Mouse (Mus musculus) CH12.LX (cell line): ENCODE measurements around the gene Fryl. TPM values are rescaled to one million over a fixed set of nuclear protein-coding genes. Genes with fewer than 3 reads are reported as not detected.

ENCODE experiments used
- DNase-seq: peaks from one replicate; pipeline ENCODE4 v3.0.0-alpha.2; 2013; ENCODE audit errors: extremely low read depth
- H3K27ac ChIP-seq: 2 replicates; pipeline ENCODE4 v1.5.1; 2012; ENCODE audit warnings: low read depth, mild to moderate bottlenecking, control low read depth, moderate library complexity; ENCODE audit not compliant: insufficient read depth
- H3K27me3 ChIP-seq: replicated peaks from 2 replicates; pipeline ENCODE3; 2012; ENCODE audit warnings: inconsistent platforms
- H3K36me3 ChIP-seq, 2 experiments: replicated peaks in 1 of 2; 2 replicates each; pipeline versions ENCODE3 to v1.6.1; 2012; ENCODE audit warnings: inconsistent platforms in 1 of 2, low read length in 1 of 2, mild to moderate bottlenecking in 1 of 2, mixed read lengths in 1 of 2, moderate library complexity in 1 of 2; ENCODE audit not compliant: control insufficient read depth in 1 of 2, insufficient read depth in 1 of 2
- H3K4me1 ChIP-seq, 2 experiments: 2 replicates each; pipeline ENCODE4 v1.6.1; 2012; ENCODE audit warnings: inconsistent platforms in 1 of 2, moderate library complexity in 1 of 2; ENCODE audit not compliant: insufficient read depth in 2 of 2, control insufficient read depth in 1 of 2
- H3K4me2 ChIP-seq: 2 replicates; pipeline ENCODE4 v1.6.1; 2012; ENCODE audit warnings: low read depth, mild to moderate bottlenecking, control low read depth; ENCODE audit not compliant: poor library complexity, insufficient read depth, severe bottlenecking
- H3K4me3 ChIP-seq, 3 experiments: fragments of 150-350 bp in 1 of 3; sonication (generic) in 1 of 3; replicated peaks in 1 of 3; 2 replicates each; pipeline versions ENCODE3 to v1.5.1; 2011 to 2012; ENCODE audit warnings: low read depth in 2 of 3, low read length in 2 of 3, mild to moderate bottlenecking in 2 of 3, moderate library complexity in 2 of 3, control low read depth in 1 of 3, improper control_type of control experiment in 1 of 3, inconsistent platforms in 1 of 3, mixed read lengths in 1 of 3; ENCODE audit not compliant: poor library complexity in 1 of 3
- H3K79me2 ChIP-seq: replicated peaks from 2 replicates; pipeline ENCODE4 v1.6.1; 2012; ENCODE audit warnings: mild to moderate bottlenecking, moderate library complexity; ENCODE audit not compliant: control insufficient read depth, poor library complexity, insufficient read depth, severe bottlenecking; ENCODE audit errors: extremely low read depth
- H3K9ac ChIP-seq: 2 replicates; pipeline ENCODE4 v1.6.1; 2012; ENCODE audit warnings: low read depth, mild to moderate bottlenecking, control low read depth, moderate library complexity; ENCODE audit not compliant: insufficient read depth
- H3K9me3 ChIP-seq: replicated peaks from 2 replicates; pipeline ENCODE3; 2012; ENCODE audit warnings: low read length, inconsistent platforms, mixed read lengths
- BHLHE40 ChIP-seq: IDR thresholded peaks from 2 replicates; pipeline ENCODE4 v1.6.1; 2011; ENCODE audit warnings: mild to moderate bottlenecking, low read depth, low read length, improper control_type of control experiment
- CTCF ChIP-seq, 2 experiments: IDR thresholded peaks in 1 of 2; conservative IDR thresholded peaks in 1 of 2; 2 replicates each; pipeline ENCODE4 v1.5.1; 2011 to 2012; ENCODE audit warnings: low read depth in 2 of 2, low read length in 2 of 2, improper control_type of control experiment in 1 of 2, inconsistent platforms in 1 of 2, mild to moderate bottlenecking in 1 of 2, moderate library complexity in 1 of 2
- E2F4 ChIP-seq: IDR thresholded peaks from 2 replicates; pipeline ENCODE4 v1.6.1; 2011; ENCODE audit warnings: low read depth, low read length, improper control_type of control experiment; ENCODE audit not compliant: insufficient replicate concordance
- EP300 ChIP-seq: IDR thresholded peaks from 2 replicates; pipeline ENCODE4 v1.6.1; 2011; ENCODE audit warnings: low read length, improper control_type of control experiment
- ETS1 ChIP-seq: conservative IDR thresholded peaks from 2 replicates; pipeline ENCODE4 v1.6.1; 2012; ENCODE audit warnings: low read depth, mild to moderate bottlenecking, inconsistent platforms, low read length, improper control_type of control experiment, moderate library complexity
- HCFC1 ChIP-seq: IDR thresholded peaks from 2 replicates; pipeline ENCODE4 v1.6.1; 2012; ENCODE audit warnings: low read depth, mild to moderate bottlenecking, inconsistent platforms, low read length, improper control_type of control experiment
- IRF4 ChIP-seq: IDR thresholded peaks from 2 replicates; pipeline ENCODE4 v1.6.1; 2014; ENCODE audit warnings: low read depth, mild to moderate bottlenecking, inconsistent platforms, low read length, improper control_type of control experiment
- JUND ChIP-seq: conservative IDR thresholded peaks from 2 replicates; pipeline ENCODE4 v1.6.1; 2011; ENCODE audit warnings: low read depth, low read length, improper control_type of control experiment
- KAT2A ChIP-seq: IDR thresholded peaks from 2 replicates; pipeline ENCODE4 v1.6.1; 2012; ENCODE audit warnings: low read length, improper control_type of control experiment, inconsistent platforms; ENCODE audit not compliant: insufficient replicate concordance
- MAX ChIP-seq: IDR thresholded peaks from 2 replicates; pipeline ENCODE4 v1.6.1; 2011; ENCODE audit warnings: low read length, improper control_type of control experiment
- MAZ ChIP-seq: IDR thresholded peaks from 2 replicates; pipeline ENCODE4 v1.6.1; 2012; ENCODE audit warnings: low read depth, mild to moderate bottlenecking, inconsistent platforms, low read length, improper control_type of control experiment, moderate library complexity
- POLR2A ChIP-seq: IDR thresholded peaks from 2 replicates; pipeline ENCODE4 v1.6.1; 2011; ENCODE audit warnings: low read depth, mild to moderate bottlenecking, improper control_type of control experiment, low read length
- POLR2AphosphoS2 ChIP-seq: IDR thresholded peaks from 2 replicates; pipeline ENCODE4 v1.6.1; 2011; ENCODE audit warnings: low read depth, low read length, improper control_type of control experiment
- RAD21 ChIP-seq: IDR thresholded peaks from 2 replicates; pipeline ENCODE4 v1.6.1; 2011; ENCODE audit warnings: low read depth, mild to moderate bottlenecking, low read length, improper control_type of control experiment, moderate library complexity
- SIN3A ChIP-seq: IDR thresholded peaks from 2 replicates; pipeline ENCODE4 v1.6.1; 2012; ENCODE audit warnings: low read length, improper control_type of control experiment, inconsistent platforms
- TBP ChIP-seq: conservative IDR thresholded peaks from 2 replicates; pipeline ENCODE4 v1.6.1; 2011; ENCODE audit warnings: low read depth, low read length, improper control_type of control experiment
- TCF12 ChIP-seq: IDR thresholded peaks from 2 replicates; pipeline ENCODE4 v1.6.1; 2014; ENCODE audit warnings: low read depth, mild to moderate bottlenecking, inconsistent platforms, low read length, improper control_type of control experiment
- UBTF ChIP-seq: IDR thresholded peaks from 2 replicates; pipeline ENCODE4 v1.6.1; 2012; ENCODE audit warnings: low read depth, mild to moderate bottlenecking, inconsistent platforms, low read length, improper control_type of control experiment, moderate library complexity
- ZC3H11A ChIP-seq: IDR thresholded peaks from 2 replicates; pipeline ENCODE4 v1.6.1; 2012; ENCODE audit warnings: low read depth, mild to moderate bottlenecking, inconsistent platforms, low read length, improper control_type of control experiment
- dilution Hi-C: fragments of 300-500 bp; cut with MboI; formaldehyde crosslinking; loops from 2 replicates; pipeline ENCODE4 v1.14.3; 2020; ENCODE audit warnings: low sequenced_read_pairs; ENCODE audit not compliant: extremely low pct_unique_long_range_greater_than_20kb, extremely low pct_ligation_motif_present
- in situ Hi-C: fragments of 300-500 bp; cut with MboI; formaldehyde crosslinking; loops from 3 replicates; pipeline ENCODE4 v1.14.3; 2019; ENCODE audit warnings: low sequenced_read_pairs, low pct_ligation_motif_present, low pct_unique_long_range_greater_than_20kb, mixed read lengths
- polyA plus RNA-seq: library from polyadenylated mRNA; unstranded; fragments of >175 nt; gene quantifications from 2 replicates; pipeline ENCODE4 v1.2.1, GENCODE M21; 2012; ENCODE audit warnings: low read depth; ENCODE audit not compliant: insufficient read length
- total RNA-seq, 2 experiments: library from RNA; depleted of rRNA; stranded (reverse); fragments of 300-350 nt in 1 of 2; fragments of >200 nt in 1 of 2; gene quantifications; 2 replicates each; pipeline ENCODE4 v1.2.3; 2012 to 2014

Gene Fryl
- total and polyA plus RNA-seq, 3 experiments, result 23.2 to 38.4 (median 31.3) TPM

DNA sequence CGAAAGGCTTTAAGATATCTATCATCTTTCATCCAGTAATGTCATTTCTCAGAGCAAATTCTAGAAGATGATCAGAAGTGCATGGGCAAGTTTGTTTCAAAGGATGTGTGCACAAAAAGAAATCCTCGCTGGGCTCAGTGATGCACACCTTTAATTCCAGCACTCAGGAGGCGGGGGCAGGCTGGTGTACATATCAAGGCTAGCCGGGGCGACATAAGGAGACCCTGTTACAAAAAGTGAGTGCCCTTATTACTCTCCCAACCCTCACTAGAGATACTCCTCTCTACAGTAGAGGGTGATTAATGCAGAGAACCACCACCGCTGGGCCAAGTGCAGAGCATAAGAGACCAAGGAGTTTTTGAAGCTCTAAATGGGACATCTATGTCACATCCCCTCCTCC lies 53.9 kb downstream of the Fryl start:
- Histone ChIP-seq H3K79me2 (peaks cover 18% of the 10 kb centered on the region; the same call in 1 of the 2 replicates), H3K36me3 (peaks cover 0 to 22% of the 10 kb centered on the region in 2 experiments), H3K9ac (no peak overlapping the region), H3K27me3 (no peaks in the 10 kb centered on the region), H3K4me1 (peaks cover 17 to 76% of the 10 kb centered on the region in 2 experiments), H3K27ac (no peak overlapping the region), H3K4me3 (no peak overlapping the region), H3K9me3 (peaks cover 6% of the 10 kb centered on the region), H3K4me2 (no peak overlapping the region)
- in situ Hi-C loops, result loop anchor here (10.0 kb wide), 1 partner anchor 52 kb away; the partner anchor contains the start of gene Fryl
- dilution Hi-C loops, result no loop called here
- no peak for TF ChIP-seq MAX
- no peak for TF ChIP-seq JUND
- no peak for TF ChIP-seq ETS1
- TF ChIP-seq IRF4, result no peak
- TF ChIP-seq EP300, result no peak
- no peak for TF ChIP-seq POLR2AphosphoS2
- TF ChIP-seq BHLHE40, result no peak
- no peak for TF ChIP-seq POLR2A
- no peak for TF ChIP-seq UBTF
- TF ChIP-seq SIN3A, result no peak
- TF ChIP-seq KAT2A, result no peak
- no peak for TF ChIP-seq ZC3H11A
- TF ChIP-seq E2F4, result no peak
- no peak for TF ChIP-seq CTCF (conservative IDR thresholded peaks at IDR 0.05 in 1 of 2, IDR thresholded peaks at IDR 0.05 in 1 of 2; ENCODE audit: low read depth in 2 of 2, low read length in 2 of 2)
- no peak for TF ChIP-seq TBP
- TF ChIP-seq HCFC1, result no peak
- no peak for DNase-seq

DNA sequence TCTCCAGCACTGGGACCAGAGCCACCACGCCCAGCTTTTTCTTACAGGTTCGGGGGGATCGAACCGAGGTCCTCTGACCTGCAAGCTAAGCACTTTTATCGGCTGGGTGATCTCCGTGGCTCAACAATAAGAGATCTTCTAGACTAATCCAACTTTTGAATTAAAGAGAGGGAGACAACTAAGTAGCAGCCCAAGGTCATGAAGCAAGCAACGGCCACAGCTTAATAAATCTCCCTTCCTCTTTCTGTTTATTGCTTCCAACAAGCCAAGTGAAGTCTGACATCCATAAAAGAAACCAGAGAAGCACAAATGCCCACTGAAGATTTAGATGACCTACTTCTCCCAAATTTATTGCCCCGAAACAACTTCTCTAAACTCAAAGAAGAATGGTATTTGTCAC lies 54.3 kb downstream of the Fryl start:
- H3K27me3 ChIP-seq, result no peaks in the 10 kb centered on the region
- no peak overlapping the region for H3K4me2 ChIP-seq
- in situ Hi-C loops (loop anchor here (10.0 kb wide), 1 partner anchor 53 kb away; the partner anchor contains the start of gene Fryl), dilution Hi-C loops (no loop called here)
- H3K36me3 ChIP-seq, result peaks cover 0 to 22% of the 10 kb centered on the region in 2 experiments
- peaks cover 6% of the 10 kb centered on the region for H3K9me3 ChIP-seq
- peaks cover 15 to 76% of the 10 kb centered on the region in 2 experiments for H3K4me1 ChIP-seq
- H3K4me3 ChIP-seq, result no peak overlapping the region
- no peak for DNase-seq
- TF ChIP-seq MAZ, result no peak
- TF ChIP-seq RAD21, result no peak
- TF ChIP-seq CTCF (conservative IDR thresholded peaks at IDR 0.05 in 1 of 2, IDR thresholded peaks at IDR 0.05 in 1 of 2; ENCODE audit: low read depth in 2 of 2, low read length in 2 of 2), result no peak
- TF ChIP-seq TCF12, result no peak
- TF ChIP-seq KAT2A, result no peak
- no peak for TF ChIP-seq MAX
- H3K9ac ChIP-seq, result no peak overlapping the region
- H3K79me2 ChIP-seq, result peaks cover 18% of the 10 kb centered on the region; the same call in 1 of the 2 replicates
- H3K27ac ChIP-seq, result no peak overlapping the region
